Mouse (Mus musculus): Measurements from ENCODE around the gene St6galnac3. TPM values are rescaled to one million over a fixed set of nuclear protein-coding genes. Genes with fewer than 3 reads are reported as not detected.

St6galnac3 gene
- total RNA-seq, 4 experiments from 2014 or later, result 19.2 to 25.5 (median 24.8) TPM

DNA sequence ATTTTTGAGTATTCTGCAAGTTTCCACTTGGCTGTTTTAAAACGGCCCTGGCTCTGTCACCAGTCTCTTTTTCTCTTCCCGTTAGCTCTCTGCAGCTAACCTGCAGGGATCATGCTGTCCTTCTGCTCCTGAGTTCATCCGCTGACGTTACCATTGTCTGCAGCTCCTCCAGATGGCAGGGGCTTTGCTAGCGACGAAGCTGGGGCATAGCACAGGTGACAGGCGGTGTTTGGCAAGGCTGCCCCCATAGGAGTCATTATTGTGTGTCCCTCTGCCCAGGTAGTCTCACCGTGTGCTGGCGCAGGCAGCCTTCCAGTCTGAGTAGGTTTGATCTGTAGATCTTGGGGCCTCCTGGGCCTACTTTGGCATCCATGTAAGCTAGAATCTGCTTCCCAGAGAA is 432.6 kb downstream of the St6galnac3 start:
- DNase-seq (ENCODE audit: low spot score in 2 of 2), result no peak

DNA sequence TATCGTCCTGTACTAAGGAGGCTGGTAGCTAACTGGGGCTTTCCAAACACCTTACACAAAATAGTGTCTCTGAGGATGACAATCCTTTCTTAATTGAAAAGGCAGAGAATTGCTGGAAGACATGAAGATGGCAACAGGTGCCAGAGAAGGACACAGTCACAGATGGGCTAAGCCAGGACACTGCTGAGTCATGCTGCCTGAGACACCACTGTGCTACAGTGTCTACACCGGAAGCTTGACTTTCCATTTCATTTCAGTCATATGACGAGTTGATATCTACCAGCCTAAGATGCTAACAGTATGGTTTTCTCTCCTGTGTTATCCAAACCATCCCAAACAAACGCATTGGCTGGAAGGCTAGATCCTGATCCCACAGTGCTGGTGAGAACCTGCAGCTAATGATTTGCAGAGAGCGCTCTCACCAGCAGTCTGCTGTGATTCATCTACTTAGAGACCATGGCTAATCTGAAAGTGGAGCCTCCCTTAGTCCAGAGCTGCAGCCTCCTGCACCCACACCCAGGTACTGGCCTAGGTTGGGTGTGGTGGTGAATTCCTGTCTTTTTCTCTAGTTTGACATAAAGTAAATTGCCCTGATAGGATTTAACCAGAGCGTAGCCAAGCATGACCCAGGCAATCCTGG is 433.4 kb downstream of the St6galnac3 start:
- no peak for DNase-seq (ENCODE audit: low spot score in 2 of 2)

DNA sequence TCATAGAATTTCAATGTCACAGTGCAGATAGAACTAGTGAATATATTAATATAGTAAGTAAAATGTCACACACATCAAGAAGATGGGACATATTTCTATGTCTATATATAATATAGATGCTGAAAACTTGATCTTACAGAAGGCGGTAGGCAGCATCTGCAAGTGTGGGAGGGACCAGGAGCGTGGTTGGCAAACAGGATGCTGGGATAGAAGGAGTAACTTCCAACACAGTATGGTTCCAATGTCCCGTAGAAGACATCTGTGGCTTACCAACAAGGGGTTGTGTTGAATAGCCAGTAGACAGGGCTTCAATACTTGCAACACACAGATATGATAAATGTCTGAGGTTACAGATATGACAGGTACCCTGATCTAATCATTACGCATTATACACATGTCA is 435.0 kb downstream of the St6galnac3 start:
- no peak for DNase-seq (ENCODE audit: low spot score in 2 of 2)

DNA sequence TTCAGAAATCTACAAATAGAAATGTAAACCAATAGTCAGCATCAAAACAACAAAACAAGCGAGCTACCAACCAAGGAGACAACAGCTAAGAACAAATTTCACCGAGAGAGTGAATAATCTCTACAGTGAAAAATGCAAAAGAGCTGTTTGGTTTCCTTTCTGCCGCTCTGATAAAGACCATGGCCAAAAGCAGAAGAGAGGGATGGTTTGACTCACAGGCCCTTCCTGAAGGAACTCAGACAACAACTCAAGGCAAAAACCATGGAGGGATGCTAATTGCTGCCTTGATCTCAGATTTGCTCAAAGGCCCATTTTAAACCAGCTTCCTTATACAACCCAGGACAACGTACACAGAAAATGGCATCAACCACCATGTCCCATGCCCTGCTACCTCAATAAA is 437.4 kb downstream of the St6galnac3 start:
- no peak for DNase-seq (ENCODE audit: low spot score in 2 of 2)

DNA sequence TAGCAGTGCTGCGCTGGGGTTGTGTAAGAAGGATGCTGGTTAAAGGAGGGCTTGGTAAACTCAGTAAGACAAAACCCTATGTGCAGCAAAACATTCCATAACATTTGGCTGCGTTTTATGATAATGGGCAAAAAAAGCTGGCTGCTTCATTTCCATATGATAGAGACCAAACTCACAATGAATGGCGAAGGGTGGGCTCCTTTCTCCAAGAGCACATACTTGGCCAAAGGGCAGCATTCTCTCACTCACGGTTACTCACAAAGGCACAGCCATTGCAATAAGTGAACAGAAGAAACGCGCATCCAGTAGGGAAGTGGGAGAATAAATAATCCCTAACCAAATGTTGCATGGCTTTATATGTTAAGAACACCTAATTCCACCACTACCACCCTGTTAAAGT is 437.9 kb downstream of the St6galnac3 start:
- DNase-seq (ENCODE audit: low spot score in 2 of 2), result no peak

DNA sequence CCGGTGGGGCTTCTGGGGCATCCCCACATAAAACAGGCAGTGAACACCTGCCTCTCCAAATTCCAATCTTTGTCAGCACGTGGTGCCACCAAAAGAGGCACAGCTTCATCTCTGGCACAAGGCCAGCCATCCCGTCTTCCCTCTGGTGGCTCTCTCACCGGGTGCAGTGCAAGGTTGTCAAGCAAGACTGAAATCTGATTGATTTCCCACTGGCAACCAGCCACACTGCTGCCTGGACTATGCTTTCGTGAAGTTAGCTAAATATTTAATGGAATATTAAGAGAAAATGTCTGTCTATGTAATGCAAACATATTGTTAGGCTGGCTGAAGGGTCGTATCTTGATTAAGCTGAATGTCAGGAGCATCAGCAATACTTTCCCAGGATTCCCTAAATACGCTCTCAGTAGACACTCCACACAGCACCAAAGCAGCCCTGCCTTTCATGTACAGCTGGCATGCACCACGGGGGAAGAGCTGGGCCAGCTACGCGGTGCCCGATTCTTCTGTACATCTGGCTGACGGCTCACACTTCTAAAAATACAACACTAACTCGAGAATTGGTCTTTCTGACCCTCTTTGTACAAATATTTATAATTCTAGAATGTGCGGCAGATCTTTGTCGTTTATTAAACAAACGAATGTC is 442.7 kb downstream of the St6galnac3 start:
- no peak for DNase-seq (ENCODE audit: low spot score in 2 of 2)

DNA sequence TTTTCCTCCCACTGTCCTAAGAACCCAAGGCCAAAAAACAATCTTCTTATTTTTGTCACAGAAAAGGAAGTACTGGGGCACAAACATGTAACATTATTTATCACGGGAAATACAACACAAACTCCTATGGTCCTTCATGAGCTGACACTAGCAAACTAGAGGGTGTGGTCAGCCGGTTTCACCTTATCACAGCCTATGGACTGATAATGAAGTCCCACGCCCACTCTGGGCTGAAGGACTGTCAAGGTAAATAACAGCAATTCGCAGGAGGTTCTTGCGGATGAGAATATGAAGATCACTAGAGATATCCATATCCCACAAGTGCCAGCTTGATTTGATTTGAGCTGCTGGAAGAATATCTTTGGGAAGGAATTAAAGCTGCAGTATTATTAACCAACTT is 446.7 kb downstream of the St6galnac3 start:
- DNase-seq (ENCODE audit: low spot score in 2 of 2), result no peak

DNA sequence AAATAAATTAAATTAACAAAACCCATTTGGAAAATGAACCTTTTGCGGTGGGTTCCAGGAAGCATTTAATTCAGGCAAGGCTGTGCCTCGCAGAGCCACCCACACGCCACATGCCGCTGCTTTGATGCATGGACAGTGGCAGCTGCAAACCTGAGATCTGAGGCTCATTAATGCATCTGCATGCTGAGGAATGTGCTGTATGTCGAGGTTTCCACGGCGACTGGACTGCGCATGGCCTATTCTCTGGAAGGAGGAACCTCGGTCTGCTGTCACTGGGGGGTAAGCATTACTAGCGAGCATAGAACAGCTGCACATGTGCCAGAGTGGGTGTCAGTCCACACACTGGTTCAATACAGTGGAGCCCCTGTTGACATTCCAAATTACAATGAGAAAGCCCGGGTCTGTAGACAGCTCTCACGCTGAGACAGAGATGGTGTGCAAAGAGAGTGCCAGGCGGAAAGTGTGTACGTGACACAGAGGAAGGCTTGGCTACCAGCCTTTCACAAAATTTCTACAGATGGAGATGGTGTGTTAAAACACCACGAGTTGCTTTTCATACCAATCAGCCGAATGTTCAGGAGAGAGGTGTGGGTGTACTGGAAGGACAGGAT is 447.5 kb downstream of the St6galnac3 start:
- peak; percentile 33 to 67 for DNase-seq (ENCODE audit: low spot score in 2 of 2)

DNA sequence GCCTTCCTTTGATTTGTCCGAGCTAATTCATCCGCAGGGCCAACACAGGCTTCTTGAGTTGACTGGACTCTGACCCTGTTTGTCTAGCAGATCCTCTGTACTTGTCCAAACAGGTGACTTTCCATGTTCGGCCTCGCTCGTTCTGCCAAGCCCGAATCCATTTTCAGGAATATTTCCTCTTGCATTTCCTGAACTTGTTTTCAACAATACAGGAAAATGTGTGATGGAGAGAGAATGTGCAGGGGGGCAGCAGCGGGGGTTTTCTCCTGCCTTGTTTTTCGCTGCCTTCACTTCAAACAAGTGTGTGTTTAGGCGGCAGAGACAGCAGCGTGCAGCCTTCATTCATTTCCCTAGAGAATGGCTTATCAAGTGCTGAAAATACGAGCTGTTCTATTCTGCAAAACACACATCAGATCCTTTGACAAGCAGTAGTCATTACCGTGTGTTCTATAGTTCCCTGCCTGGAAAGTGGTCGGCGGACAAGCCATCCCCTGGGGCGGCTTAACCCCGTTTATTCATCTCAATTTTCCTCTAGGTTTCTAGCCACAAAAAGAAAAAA is 448.1 kb downstream of the St6galnac3 start:
- DNase-seq (ENCODE audit: low spot score in 2 of 2), result no peak

DNA sequence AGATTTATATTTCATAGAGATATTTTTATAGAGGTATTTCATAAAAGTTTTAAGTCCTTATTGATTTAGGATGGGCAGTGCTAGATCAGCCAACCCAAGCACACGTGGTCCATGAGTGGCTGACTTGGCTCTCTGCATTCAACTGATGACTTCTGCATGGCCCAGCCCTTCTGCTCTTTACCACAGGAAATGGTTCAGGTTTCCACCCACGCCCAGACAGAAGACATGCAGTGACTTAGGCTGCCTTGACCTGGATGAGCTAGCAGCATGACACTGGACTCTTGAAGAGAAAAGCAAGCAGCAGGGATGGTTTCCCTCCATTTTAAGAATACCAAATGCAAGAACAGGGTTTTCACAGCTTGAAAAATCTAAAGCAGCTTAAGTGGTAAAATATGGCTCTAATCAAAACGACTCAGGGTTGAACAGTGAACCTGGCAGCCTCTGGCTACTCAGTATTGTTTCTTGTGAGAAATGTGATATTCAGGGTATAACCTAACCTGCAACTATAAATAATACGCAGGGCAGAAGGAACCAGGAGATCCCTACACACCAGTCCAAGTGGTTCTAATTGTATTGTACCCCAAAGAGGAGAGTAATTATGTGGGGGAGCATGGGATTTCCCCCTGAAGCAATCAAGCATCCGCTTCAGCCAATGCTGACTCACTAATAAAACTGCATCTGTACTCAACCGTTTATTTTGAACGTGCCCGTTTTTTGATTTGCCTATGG is 448.7 kb downstream of the St6galnac3 start:
- DNase-seq (ENCODE audit: low spot score in 2 of 2), result no peak

DNA sequence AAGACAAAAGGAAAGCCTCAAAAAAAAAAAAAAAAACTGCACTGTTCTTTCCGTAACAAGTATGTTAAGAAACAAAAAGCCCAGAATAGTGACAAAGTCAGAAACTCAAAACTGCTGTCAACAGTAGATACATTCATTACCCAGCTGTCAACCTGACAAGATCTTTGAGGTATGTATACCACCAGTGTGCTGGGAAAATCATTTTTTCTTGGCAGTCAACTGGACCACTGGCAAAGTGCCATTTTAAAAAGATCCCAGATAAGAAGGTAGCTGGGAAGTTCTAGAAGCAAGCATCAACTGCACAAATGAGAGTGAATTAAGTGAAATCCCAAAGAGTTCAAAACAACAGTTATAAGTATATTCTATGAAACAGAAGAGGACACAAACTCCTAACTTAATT is 452.7 kb downstream of the St6galnac3 start:
- DNase-seq (ENCODE audit: low spot score in 2 of 2), result no peak

DNA sequence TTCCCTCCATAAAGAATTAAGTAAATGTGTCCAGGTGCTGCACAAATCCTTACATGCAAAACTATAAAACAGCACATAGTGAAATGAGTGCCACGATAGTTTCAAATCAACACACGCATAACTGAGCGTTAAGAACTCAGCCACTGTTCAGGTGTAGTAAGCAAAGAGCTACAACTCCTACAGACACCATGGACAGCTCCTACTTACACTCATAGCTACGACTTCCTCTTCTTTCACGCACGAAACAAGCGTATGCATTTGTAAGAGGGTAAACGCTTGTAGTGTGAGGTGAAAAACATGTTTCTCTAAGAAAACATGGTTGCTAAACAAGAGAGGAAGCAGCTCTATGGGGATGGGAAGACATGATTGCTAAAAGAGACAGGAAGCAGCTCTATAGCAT is 457.6 kb downstream of the St6galnac3 start:
- no peak for DNase-seq (ENCODE audit: low spot score in 2 of 2)

DNA sequence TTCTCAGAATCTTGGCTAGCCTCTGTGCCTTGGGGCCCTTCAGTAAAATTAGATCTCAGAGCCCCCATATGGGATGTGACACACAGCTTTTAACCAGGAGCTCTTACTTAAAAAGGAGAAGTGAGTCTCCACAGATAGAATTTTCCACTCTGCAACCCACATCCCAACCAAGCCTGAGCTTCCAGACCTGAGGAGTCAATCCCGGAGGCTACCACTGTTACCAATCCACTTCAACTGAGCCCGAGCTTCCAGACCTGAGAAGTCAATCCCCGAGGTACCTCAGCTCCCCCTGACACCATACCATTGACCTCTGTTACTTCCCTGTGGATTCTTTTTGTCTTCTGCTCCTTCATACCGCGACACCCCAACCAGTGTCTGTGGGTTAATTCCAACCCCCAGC is 463.0 kb downstream of the St6galnac3 start:
- no peak for DNase-seq (ENCODE audit: low spot score in 2 of 2)

DNA sequence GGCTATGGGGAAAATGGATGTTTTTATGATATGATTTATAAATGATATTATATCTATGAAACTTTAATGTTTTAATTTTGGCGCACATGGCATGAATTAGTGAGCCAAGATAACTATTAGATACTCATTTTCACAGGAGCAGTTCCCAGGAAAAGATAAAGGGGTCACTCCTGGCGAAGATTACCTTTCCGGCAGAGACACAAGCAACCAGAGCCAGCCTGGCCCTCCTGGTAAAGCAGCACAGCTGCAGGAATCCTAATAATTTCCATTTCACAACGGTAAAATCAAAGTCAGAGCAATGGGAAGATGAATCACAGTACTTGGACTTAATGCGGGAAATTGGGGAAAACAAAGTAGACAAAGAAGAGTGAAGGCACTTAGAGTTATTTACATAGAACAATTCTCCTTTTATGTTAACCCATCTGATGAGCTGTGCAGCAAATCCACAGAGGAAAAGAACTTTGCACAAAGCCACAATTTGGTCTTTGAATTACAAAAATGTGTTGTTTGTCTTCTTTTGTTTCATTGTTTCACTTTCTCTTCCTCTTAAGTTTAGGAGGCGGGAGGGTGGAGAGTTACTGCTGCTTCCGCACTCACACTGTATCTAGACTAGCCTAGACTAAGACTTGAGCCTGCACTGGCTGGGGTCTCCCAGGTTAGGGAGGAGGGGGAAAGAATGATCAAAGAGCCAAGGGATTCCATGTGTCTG is 464.6 kb downstream of the St6galnac3 start:
- no peak for DNase-seq (ENCODE audit: low spot score in 2 of 2)

DNA sequence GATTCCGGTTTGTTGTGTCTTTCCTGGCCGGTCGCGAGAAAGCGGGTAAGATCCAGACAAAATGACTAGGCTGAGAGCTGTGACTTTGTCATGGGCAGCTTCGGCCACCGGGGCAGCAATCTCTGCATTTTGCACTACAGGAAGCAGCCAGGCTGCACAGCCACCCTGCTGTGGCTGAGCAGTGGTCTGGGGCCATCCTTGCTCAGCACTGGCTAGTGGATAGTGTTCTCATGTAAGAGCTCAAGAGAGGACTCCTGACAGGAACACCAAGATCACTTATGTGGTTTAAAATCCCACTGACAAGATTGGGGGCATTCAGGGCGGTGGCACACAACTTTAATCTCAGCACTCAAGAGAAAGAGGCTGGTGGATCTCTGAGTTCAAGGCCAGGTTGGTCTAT is 469.1 kb downstream of the St6galnac3 start:
- no peak for DNase-seq (ENCODE audit: low spot score in 2 of 2)

DNA sequence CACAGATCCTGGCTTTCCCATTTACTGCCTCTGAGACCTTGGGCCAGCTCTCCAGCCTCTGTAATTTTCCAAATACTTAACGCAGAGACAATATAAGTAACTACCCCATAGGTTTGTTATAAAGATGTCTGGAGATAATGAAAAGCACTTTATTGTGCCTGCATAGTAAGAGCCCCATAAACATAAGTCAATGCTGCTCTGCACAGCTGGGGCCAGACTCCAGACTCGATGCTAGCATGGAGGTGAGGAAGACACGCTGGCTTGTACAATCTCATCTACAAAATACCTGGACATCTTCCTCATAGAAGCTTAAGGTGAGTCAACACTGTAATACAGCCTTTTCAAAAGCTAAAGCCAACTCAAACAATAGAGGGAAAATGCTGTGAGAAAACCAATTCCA is 473.3 kb downstream of the St6galnac3 start:
- DNase-seq (ENCODE audit: low spot score in 2 of 2), result no peak

DNA sequence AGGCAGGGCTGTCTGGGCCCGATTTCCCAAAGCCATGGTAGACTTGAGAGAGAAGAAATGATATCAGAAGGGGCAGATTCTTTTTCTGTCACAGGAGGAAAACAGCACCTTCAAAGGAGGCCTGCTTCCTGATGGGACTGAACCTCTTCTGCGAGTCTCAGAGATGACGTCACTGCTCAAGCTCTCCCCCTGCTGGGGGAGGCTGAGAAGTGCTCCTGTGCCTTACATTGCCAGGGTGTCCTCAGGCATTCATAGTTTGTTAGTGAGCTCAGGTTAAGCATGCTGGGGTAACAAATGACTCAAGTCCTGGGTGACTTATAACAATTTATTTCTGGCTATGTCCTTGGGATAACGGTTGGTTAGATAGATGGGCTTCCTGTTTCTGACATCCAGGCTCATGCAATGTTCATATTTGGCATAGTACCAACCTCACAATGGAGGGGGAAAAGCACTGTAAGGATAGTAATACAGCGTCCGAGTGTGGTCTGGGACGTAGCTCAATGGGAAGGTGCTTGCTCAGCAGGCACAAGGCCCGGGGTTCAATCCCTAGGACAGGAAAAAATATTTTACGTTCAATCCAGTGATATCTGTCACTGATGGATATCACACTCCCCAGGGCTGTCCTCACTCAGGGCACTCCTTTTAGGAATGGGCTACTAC is 474.2 kb downstream of the St6galnac3 start:
- DNase-seq (ENCODE audit: low spot score in 2 of 2), result peak; percentile 59 to 67

DNA sequence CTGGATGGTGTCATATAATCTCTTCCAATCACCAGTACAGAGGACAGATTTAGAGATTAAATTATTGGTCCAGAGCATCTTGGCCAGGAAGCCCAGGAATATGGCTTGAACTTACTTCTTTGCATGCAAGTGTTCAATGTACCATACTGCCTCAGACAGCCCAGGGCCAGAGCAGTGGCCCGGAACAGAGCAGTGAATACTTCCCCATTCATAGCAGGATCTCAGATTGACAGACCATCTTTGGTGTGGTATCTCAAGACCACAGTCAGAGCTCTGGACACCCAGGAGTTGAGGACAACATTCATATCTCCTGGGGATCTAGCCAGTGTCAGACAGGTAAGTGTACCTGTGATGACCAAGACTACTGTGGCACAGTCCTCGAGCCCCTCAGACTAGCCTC is 476.1 kb downstream of the St6galnac3 start:
- no peak for DNase-seq (ENCODE audit: low spot score in 2 of 2)

DNA sequence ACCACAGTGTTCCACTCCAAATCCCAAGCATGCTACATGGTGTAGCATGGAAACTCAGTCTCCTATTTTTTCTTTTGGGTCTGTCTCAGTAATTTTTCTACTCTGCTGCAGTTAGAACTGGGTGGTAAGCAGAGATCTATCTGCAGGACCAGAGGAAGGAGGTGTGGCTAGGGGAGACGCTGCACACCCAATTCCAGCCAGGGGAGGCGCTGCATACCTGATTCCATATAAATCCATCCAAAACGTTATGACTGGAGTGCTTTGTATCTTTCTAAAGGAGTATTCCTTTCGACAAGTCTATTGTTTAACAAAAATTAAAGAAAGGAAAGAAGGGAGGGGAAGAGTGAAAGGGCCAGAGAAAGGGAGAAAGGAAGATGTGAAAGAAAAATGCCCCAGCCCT is 476.9 kb downstream of the St6galnac3 start:
- DNase-seq (ENCODE audit: low spot score in 2 of 2), result no peak

DNA sequence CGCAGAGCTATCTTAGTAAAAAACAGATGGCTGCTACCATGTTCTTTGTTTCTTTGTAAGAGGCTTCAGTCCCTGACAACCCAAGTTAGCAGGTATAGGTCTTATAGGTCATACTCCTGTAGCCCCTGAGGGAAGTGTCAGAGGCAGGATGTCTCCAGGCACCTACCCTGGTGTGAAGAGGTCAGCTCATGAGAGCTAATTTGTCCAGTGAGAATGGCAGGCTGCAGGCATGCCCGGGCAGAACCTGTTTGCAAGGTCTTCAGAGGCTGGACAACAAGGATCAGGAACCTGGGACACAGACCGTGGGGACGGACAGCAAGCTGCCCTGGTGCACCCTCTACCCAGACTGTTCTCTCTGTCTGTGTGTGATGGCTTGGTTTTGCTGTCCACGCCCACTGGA is 482.4 kb downstream of the St6galnac3 start:
- DNase-seq (ENCODE audit: low spot score in 2 of 2), result no peak

DNA sequence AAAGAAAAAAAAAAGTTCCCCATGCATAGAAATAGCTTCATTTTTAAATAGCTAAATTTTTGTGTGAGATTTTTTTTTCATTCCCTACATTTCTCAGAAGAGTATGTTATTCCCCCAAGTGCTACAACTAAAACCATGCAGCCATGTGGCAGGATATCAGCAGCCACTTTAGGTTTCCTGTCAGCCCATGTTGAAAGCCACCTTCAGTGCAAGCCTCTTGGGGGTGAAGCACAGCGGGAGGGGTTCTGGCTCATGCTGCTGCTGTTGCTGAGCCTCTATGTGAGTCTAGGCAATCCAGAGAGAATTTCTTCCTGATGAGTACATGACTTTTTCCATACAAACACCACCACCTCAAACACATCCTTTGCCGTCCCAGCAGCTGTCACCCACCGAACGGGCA is 483.8 kb downstream of the St6galnac3 start:
- DNase-seq (ENCODE audit: low spot score in 2 of 2), result no peak

Data from left cerebral cortex, adult 8-10 months (tissue).